Mouse (Mus musculus) ES-Bruce4 (cell line): ENCODE data around the gene Tbc1d1.

Experiments
- CTCF ChIP-seq: IDR thresholded peaks from one replicate; pipeline ENCODE4 v1.8.1; 2011; ENCODE audit warnings: low read depth, low read length
- POLR2A ChIP-seq: IDR thresholded peaks from one replicate; pipeline ENCODE4 v1.8.1; 2011; ENCODE audit warnings: low read length; ENCODE audit not compliant: insufficient read depth

- TF ChIP-seq POLR2A (no peak), CTCF (no peak)
Measured at GRCm38 (mm10) chr5:64314288-64315052, 158.4 kb downstream of the Tbc1d1 start.
